Mouse (Mus musculus) Patski (cell line): Measurements from ENCODE around the gene Npas3. TPM values are rescaled to one million over a fixed set of nuclear protein-coding genes. Genes with fewer than 3 reads are reported as not detected.

ENCODE experiments used
- ATAC-seq: fragments of 100-300 bp; one replicate; pipeline ENCODE4 v1.8.0; 2021
- CTCF ChIA-PET: fragments of 350-600 bp; sonication (Branson Sonifier 250); formaldehyde crosslinking; loops from one replicate; lab custom pipeline; 2022; ENCODE audit warnings: inconsistent platforms; lab: Charles Lee
- POLR2A ChIA-PET: fragments of 350-600 bp; sonication (Branson Sonifier 250); formaldehyde crosslinking; loops from one replicate; lab custom pipeline; 2022; ENCODE audit warnings: antibody characterized with exemption, inconsistent platforms; lab: Charles Lee
- DNase-seq: peaks from one replicate; pipeline ENCODE4 v3.0.0-alpha.2; 2011; ENCODE audit warnings: low read depth, low spot score
- H3K27me3 ChIP-seq: fragments of 371-371 bp; one replicate; pipeline ENCODE4 v1.5.1; 2021
- CTCF ChIP-seq: fragments of 100-300 bp; IDR thresholded peaks from one replicate; pipeline ENCODE4 v1.5.1; 2021
- in situ Hi-C: fragments of 300-500 bp; cut with MboI; formaldehyde crosslinking; loops from 3 replicates; pipeline ENCODE4 v1.11.1; 2018; ENCODE audit warnings: low pct_unique_long_range_greater_than_20kb, mixed read lengths
- polyA plus RNA-seq: library from polyadenylated mRNA; unstranded; gene quantifications from one replicate; pipeline ENCODE4 v1.2.3, GENCODE M21; 2021

The Npas3 gene
- polyA plus RNA-seq, 1 experiment from 2014 or later = 0.08 TPM

GRCm38 (mm10) chr12:53862281-53862680, 613.8 kb downstream of the Npas3 start:
- in situ Hi-C loops = no loop called here
- TF ChIP-seq CTCF = no peak
- DNase-seq (no peak), ATAC-seq (no peak)
- ChIA-PET POLR2A (no interaction called here), CTCF (interaction anchor here (1.9 kb wide), 1 partner anchor 16 kb away, joined by 5 read pairs; no protein-coding TSS in a partner anchor)
- H3K27me3 ChIP-seq = no peaks in the 10 kb centered on the region

GRCm38 (mm10) chr12:53864436-53865136, 616.1 kb downstream of the Npas3 start:
- no peak for TF ChIP-seq CTCF
- ATAC-seq (no peak), DNase-seq (no peak)
- in situ Hi-C loops = no loop called here
- H3K27me3 ChIP-seq = no peaks in the 10 kb centered on the region
- ChIA-PET POLR2A (no interaction called here), CTCF (interaction anchor here (1.1 kb wide), 1 partner anchor 27 kb away, joined by 4 read pairs; no protein-coding TSS in a partner anchor)

GRCm38 (mm10) chr12:53865691-53866090, 617.2 kb downstream of the Npas3 start:
- ChIA-PET POLR2A (interaction anchor here (0.7 kb wide), 1 partner anchor 161 kb away, joined by 3 read pairs; no protein-coding TSS in a partner anchor), CTCF (interaction anchor here (1.1 kb wide), 1 partner anchor 26 kb away, joined by 4 read pairs; no protein-coding TSS in a partner anchor)
- H3K27me3 ChIP-seq = no peaks in the 10 kb centered on the region
- DNase-seq = no peak
- in situ Hi-C loops = no loop called here
- no peak for TF ChIP-seq CTCF
- ATAC-seq = no peak

DNA sequence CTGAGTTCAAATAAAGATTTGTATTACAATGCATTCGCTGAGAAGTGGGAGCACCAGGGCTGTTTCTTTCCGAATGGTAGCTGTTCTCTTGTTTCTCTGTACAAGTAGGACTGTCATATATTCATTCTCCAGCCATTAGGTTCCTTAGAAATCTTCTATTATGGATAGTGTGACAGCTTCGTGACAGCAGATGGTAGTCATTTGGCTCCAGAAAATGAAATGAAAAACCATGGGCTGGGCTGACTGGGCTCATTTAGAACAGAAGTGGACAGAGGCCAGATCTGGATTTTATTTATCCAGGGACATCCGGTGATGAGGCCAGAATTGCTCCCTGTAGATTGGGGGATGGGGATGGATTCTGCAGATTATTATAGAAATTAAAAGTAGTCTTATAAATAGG, 621.5 kb downstream of the Npas3 start:
- DNase-seq (no peak), ATAC-seq (no peak)
- no peak for TF ChIP-seq CTCF
- H3K27me3 ChIP-seq = peaks cover 3% of the 10 kb centered on the region
- CTCF ChIA-PET = no interaction called here
- in situ Hi-C loops = no loop called here
- POLR2A ChIA-PET = no interaction called here

DNA sequence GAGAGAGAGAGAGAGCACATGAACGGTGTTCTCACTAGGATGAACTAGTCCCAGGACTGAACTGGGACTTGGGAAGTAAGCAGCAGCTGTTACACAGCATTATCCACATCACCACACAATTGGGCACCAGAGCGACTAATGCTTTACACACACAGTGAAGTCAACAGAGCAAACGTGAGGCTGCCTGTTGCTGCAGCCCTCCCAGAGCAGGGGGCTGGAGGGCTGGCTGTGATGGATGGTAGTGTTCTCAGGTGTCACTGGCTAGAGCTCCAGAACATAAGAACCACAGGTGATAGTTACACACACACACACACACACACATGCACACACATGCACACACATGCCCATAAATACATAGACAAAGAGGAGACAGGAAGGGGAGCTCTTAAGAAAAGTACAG, 626.7 kb downstream of the Npas3 start:
- in situ Hi-C loops = no loop called here
- DNase-seq = no peak
- TF ChIP-seq CTCF = no peak
- CTCF ChIA-PET = no interaction called here
- POLR2A ChIA-PET = no interaction called here
- ATAC-seq = no peak
- peaks cover 3% of the 10 kb centered on the region for H3K27me3 ChIP-seq

DNA sequence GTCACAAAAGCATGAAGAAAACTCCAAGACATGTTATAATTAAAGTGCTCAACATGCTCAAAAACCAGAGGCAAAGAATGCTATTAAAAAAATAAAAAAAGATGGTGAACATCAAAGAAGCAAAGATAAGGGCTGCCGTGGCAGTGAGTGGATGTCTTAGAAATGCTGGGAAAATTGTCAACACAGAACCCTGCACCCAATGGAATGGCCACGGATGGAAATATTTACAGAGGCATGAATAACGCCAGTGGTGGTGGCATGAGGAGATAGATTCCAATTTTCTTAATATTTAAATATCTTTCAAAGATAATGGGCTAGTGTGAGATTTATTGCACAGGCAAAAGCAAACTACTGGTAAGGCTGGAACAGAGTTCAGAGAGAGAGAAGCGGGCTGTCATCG, 628.2 kb downstream of the Npas3 start:
- in situ Hi-C loops = no loop called here
- no peak for TF ChIP-seq CTCF
- ATAC-seq = no peak
- no peak for DNase-seq
- ChIA-PET POLR2A (no interaction called here), CTCF (interaction anchor here (0.7 kb wide), 1 partner anchor 210 kb away, joined by 4 read pairs; no protein-coding TSS in a partner anchor)
- peaks cover 3% of the 10 kb centered on the region for H3K27me3 ChIP-seq

- CTCF ChIA-PET = no interaction called here
- ATAC-seq (no peak), DNase-seq (no peak)
- POLR2A ChIA-PET = no interaction called here
- H3K27me3 ChIP-seq = no peaks in the 10 kb centered on the region
- in situ Hi-C loops = no loop called here
- no peak for TF ChIP-seq CTCF
These were observed 633.2 kb downstream of the Npas3 start for GRCm38 (mm10) chr12:53881684-53882083.

GRCm38 (mm10) chr12:53882863-53883262, 634.4 kb downstream of the Npas3 start:
- no peak for TF ChIP-seq CTCF
- POLR2A ChIA-PET = no interaction called here
- in situ Hi-C loops = no loop called here
- no peak for DNase-seq
- no peaks in the 10 kb centered on the region for H3K27me3 ChIP-seq
- CTCF ChIA-PET = no interaction called here
- no peak for ATAC-seq

DNA sequence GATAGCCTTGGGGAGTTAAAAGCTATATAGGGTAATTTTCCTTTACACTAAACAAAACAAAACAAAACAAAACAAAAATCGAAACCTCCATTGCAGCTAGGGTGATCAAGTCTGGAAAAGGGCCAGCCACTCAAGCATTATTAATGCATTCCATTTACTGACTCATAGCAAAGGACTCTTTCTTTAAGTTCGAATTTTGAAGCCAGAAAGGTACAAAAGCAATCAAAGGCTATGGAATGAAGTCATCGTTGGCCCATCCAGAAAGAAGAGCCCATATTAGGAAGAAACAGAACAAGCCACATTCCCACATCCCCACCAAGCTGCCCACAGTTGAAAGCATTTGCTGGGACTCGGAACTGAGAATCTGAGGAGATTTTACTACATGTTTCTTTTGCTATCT, 640.1 kb downstream of the Npas3 start:
- no peak for TF ChIP-seq CTCF
- DNase-seq = no peak

GRCm38 (mm10) chr12:53895909-53896308, 647.4 kb downstream of the Npas3 start:
- no peak for DNase-seq
- no peaks in the 10 kb centered on the region for H3K27me3 ChIP-seq
- POLR2A ChIA-PET = no interaction called here
- no peak for TF ChIP-seq CTCF
- in situ Hi-C loops = no loop called here
- no peak for ATAC-seq
- CTCF ChIA-PET = interaction anchor here (1.0 kb wide), 1 partner anchor 15 kb away, joined by 4 read pairs; no protein-coding TSS in a partner anchor

More for the DNA sequence above, 640.1 kb downstream of the Npas3 start:
- POLR2A ChIA-PET = no interaction called here
- no peaks in the 10 kb centered on the region for H3K27me3 ChIP-seq
- CTCF ChIA-PET = no interaction called here
- peak; percentile 35 for ATAC-seq
- in situ Hi-C loops = no loop called here

DNA sequence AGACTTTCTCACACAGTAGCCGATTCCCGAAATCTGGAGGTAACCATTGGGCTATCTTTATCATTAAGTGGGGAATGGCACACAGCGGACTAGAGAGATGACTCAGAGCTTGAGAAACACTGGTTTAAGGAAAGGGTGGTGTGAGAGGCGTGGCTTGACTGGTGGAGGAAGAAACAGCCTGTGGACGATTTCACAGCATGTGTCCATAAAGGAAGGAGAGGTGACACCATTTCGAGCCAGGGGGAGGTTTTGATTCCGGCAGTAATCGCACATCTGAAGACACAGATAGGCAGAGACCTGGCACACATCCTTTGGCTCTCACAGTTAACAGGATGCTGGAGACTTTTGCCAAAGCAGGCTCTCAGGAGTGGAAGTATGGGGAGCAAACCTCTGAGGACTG, 660.3 kb downstream of the Npas3 start:
- DNase-seq (no peak), ATAC-seq (no peak)
- POLR2A ChIA-PET = no interaction called here
- in situ Hi-C loops = no loop called here
- CTCF ChIA-PET = interaction anchor here (1.0 to 1.3 kb wide), 2 partner anchors 8 to 14 kb away, joined by 3 to 4 read pairs; no protein-coding TSS in a partner anchor
- no peaks in the 10 kb centered on the region for H3K27me3 ChIP-seq
- TF ChIP-seq CTCF = no peak
